Mouse (Mus musculus): ENCODE results near the gene Plxna4. TPM values are rescaled to one million over a fixed set of nuclear protein-coding genes. Genes with fewer than 3 reads are reported as not detected.

Gene Plxna4
- total and polyA plus RNA-seq, 3 experiments: not detected

DNA sequence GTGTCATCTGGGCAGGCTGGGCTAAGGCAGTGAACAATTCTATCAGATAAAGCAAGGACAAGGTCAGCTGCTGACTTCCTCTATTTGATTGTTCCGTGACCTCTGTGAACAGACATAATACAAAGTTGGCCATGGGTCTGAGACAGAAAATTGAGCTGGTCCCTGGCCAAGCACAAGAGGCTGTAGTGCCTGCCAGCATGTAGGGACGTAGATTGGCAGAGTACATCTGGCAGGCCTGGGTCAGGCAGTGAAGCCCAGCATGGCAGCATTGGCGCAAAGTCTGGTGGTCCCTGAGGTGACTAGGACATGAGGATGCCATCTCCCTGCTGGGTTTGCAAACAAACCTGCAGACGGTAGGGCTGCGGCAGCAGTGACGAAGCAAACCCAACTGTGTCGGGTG lies 321.9 kb downstream of the Plxna4 start:
- no peak overlapping the region for H3K4me3 ChIP-seq (replicated peaks in 1 of 3; ENCODE audit: low read depth in 2 of 3, low read length in 2 of 3, poor library complexity in 1 of 3)
- H3K9ac ChIP-seq (ENCODE audit: insufficient read depth, low read depth): no peak overlapping the region
- dilution Hi-C loops (cut with MboI; ENCODE audit: extremely low pct_ligation_motif_present, extremely low pct_unique_long_range_greater_than_20kb, low sequenced_read_pairs): no loop called here
- in situ Hi-C loops (cut with MboI; ENCODE audit: low pct_ligation_motif_present, low pct_unique_long_range_greater_than_20kb, low sequenced_read_pairs): no loop called here
- no peaks in the 10 kb centered on the region for H3K79me2 ChIP-seq (replicated peaks; ENCODE audit: control insufficient read depth, extremely low read depth, insufficient read depth, poor library complexity, severe bottlenecking)
- no peak for DNase-seq (ENCODE audit: extremely low read depth)
- no peak overlapping the region for H3K27ac ChIP-seq (ENCODE audit: insufficient read depth, low read depth)
- H3K9me3 ChIP-seq (replicated peaks; ENCODE audit: low read length): no peaks in the 10 kb centered on the region
- TF ChIP-seq MAZ (IDR thresholded peaks at IDR 0.05; ENCODE audit: low read depth, low read length): no peak
- no peak for TF ChIP-seq ZKSCAN1 (IDR thresholded peaks at IDR 0.05; ENCODE audit: borderline replicate concordance, low read depth, low read length)
- TF ChIP-seq MAFK (IDR thresholded peaks at IDR 0.05; ENCODE audit: insufficient replicate concordance, low read length): no peak
- no peak for TF ChIP-seq SMC3 (IDR thresholded peaks at IDR 0.05; ENCODE audit: low read depth, low read length)
- TF ChIP-seq TBP (conservative IDR thresholded peaks at IDR 0.05; ENCODE audit: low read depth, low read length): no peak
- no peak for TF ChIP-seq HCFC1 (IDR thresholded peaks at IDR 0.05; ENCODE audit: low read depth, low read length)
- no peak for TF ChIP-seq E2F4 (IDR thresholded peaks at IDR 0.05; ENCODE audit: insufficient replicate concordance, low read depth, low read length)
- TF ChIP-seq MEF2A (IDR thresholded peaks at IDR 0.05; ENCODE audit: borderline replicate concordance, low read depth, low read length): no peak
- TF ChIP-seq ZMIZ1 (IDR thresholded peaks at IDR 0.05; ENCODE audit: low read depth, low read length): no peak
- TF ChIP-seq MYC (IDR thresholded peaks at IDR 0.05; ENCODE audit: low read depth, low read length): no peak
- no peak for TF ChIP-seq POLR2A (IDR thresholded peaks at IDR 0.05; ENCODE audit: low read depth, low read length)
- TF ChIP-seq SIN3A (IDR thresholded peaks at IDR 0.05; ENCODE audit: low read length): no peak
- TF ChIP-seq RCOR1 (conservative IDR thresholded peaks at IDR 0.05; ENCODE audit: low read depth, low read length): no peak
- TF ChIP-seq USF1 (IDR thresholded peaks at IDR 0.05; ENCODE audit: low read depth, low read length): no peak
- no peak for TF ChIP-seq USF2 (conservative IDR thresholded peaks at IDR 0.05; ENCODE audit: low read depth, low read length)
- no peak for TF ChIP-seq CTCF (conservative IDR thresholded peaks at IDR 0.05 in 1 of 2, IDR thresholded peaks at IDR 0.05 in 1 of 2; ENCODE audit: low read depth in 2 of 2, low read length in 2 of 2)
- no peak for TF ChIP-seq ZC3H11A (IDR thresholded peaks at IDR 0.05; ENCODE audit: low read depth, low read length)
- no peak for TF ChIP-seq NRF1 (IDR thresholded peaks at IDR 0.05; ENCODE audit: low read depth, low read length)
- TF ChIP-seq BHLHE40 (IDR thresholded peaks at IDR 0.05; ENCODE audit: low read depth, low read length): no peak
- H3K4me1 ChIP-seq (ENCODE audit: control insufficient read depth in 1 of 2, insufficient read depth in 2 of 2): no peaks in the 10 kb centered on the region
- H3K27me3 ChIP-seq (replicated peaks): peaks cover 90% of the 10 kb centered on the region
- no peaks in the 10 kb centered on the region for H3K36me3 ChIP-seq (replicated peaks in 1 of 2; ENCODE audit: control insufficient read depth in 1 of 2, insufficient read depth in 1 of 2, low read length in 1 of 2)
- H3K4me2 ChIP-seq (ENCODE audit: insufficient read depth, low read depth, poor library complexity, severe bottlenecking): no peak overlapping the region

- no peak overlapping the region for H3K9ac ChIP-seq (ENCODE audit: insufficient read depth, low read depth)
- peaks cover 97% of the 10 kb centered on the region for H3K27me3 ChIP-seq (replicated peaks)
- H3K4me3 ChIP-seq (replicated peaks in 1 of 3; ENCODE audit: low read depth in 2 of 3, low read length in 2 of 3, poor library complexity in 1 of 3): no peak overlapping the region
- H3K9me3 ChIP-seq (replicated peaks; ENCODE audit: low read length): no peaks in the 10 kb centered on the region
- TF ChIP-seq ELF1 (IDR thresholded peaks at IDR 0.05; ENCODE audit: low read depth, low read length) (no peak), CTCF (conservative IDR thresholded peaks at IDR 0.05 in 1 of 2, IDR thresholded peaks at IDR 0.05 in 1 of 2; ENCODE audit: low read depth in 2 of 2, low read length in 2 of 2) (no peak), MXI1 (IDR thresholded peaks at IDR 0.05; ENCODE audit: low read depth, low read length) (no peak), JUND (conservative IDR thresholded peaks at IDR 0.05; ENCODE audit: low read depth, low read length) (no peak), POLR2AphosphoS2 (IDR thresholded peaks at IDR 0.05; ENCODE audit: low read depth, low read length) (no peak), TCF12 (IDR thresholded peaks at IDR 0.05; ENCODE audit: low read depth, low read length) (no peak), MYC (IDR thresholded peaks at IDR 0.05; ENCODE audit: low read depth, low read length) (no peak)
- no peaks in the 10 kb centered on the region for H3K79me2 ChIP-seq (replicated peaks; ENCODE audit: control insufficient read depth, extremely low read depth, insufficient read depth, poor library complexity, severe bottlenecking)
- dilution Hi-C loops (cut with MboI; ENCODE audit: extremely low pct_ligation_motif_present, extremely low pct_unique_long_range_greater_than_20kb, low sequenced_read_pairs): no loop called here
- in situ Hi-C loops (cut with MboI; ENCODE audit: low pct_ligation_motif_present, low pct_unique_long_range_greater_than_20kb, low sequenced_read_pairs): no loop called here
- no peak for DNase-seq (ENCODE audit: extremely low read depth)
- H3K4me2 ChIP-seq (ENCODE audit: insufficient read depth, low read depth, poor library complexity, severe bottlenecking): no peak overlapping the region
- H3K27ac ChIP-seq (ENCODE audit: insufficient read depth, low read depth): no peak overlapping the region
- no peaks in the 10 kb centered on the region for H3K4me1 ChIP-seq (ENCODE audit: control insufficient read depth in 1 of 2, insufficient read depth in 2 of 2)
- H3K36me3 ChIP-seq (replicated peaks in 1 of 2; ENCODE audit: control insufficient read depth in 1 of 2, insufficient read depth in 1 of 2, low read length in 1 of 2): no peaks in the 10 kb centered on the region
Measured at GRCm38 (mm10) chr6:32261339-32261738, 326.7 kb downstream of the Plxna4 start.
